Mouse (Mus musculus) hindlimb bud, embryonic 11.5 days (tissue): ENCODE results near the gene Ankmy1.

Experiments used
- DNase-seq: peaks from one replicate; pipeline ENCODE4 v3.0.0-alpha.2; 2012; ENCODE audit warnings: low read depth, low spot score; ENCODE audit errors: extremely low spot score

The Ankmy1 gene

GRCm38 (mm10) chr1:92831188-92832001 is 71.3 kb downstream of the Ankmy1 start, which contains the start of gene Gpc1:
Gene Gpc1 (plus strand): TSS chr1:92831645.
- DNase-seq = no peak

GRCm38 (mm10) chr1:92830626-92831187 is 72.0 kb downstream of the Ankmy1 start:
- no peak for DNase-seq

DNA sequence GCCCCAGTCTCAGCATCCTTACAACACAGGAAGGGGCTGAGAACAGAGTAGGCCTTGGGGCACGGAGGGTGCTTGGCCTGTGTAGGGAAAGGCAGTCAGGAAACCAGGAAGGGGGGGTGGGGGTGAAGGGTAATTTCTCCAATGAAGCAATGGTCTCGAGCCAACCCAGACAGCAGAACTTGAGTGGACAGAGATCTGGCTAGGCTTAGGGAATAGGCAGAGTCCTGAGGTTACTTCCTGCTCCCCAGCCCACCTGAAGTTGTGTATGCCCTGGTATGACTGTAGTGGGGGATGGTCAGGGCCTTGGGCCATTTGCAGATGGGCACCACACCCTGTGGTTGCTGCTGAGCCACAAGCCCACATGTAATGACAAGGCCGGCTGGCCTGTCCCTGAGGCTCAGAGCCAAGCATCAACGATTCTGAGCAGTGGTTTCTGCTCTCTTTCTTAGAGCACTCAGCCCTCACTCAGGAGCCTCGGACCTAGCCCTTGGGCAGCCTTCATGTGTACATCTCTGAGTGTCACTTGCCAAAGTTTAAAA is 86.9 kb downstream of the Ankmy1 start:
- no peak for DNase-seq

DNA sequence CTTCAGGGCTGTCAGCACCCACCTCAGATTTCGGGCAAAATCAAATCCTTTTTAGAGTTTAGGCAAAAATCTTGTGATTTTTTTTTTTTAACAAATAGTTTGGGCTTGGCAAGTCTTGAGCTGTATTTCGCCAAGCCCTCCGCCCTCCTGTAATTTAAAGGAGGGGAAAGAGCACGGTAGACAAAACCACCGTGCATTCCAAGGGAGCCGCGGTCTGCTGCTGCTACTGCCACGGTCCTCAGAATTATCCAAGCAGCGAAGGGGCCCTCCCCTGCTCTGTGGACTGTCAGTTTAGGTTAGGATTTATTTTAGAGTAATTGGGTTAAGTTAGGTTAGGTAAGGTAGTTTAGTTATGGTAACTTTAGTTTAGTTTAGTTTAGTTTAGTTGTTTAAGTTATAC is 87.6 kb downstream of the Ankmy1 start:
- DNase-seq = no peak

DNA sequence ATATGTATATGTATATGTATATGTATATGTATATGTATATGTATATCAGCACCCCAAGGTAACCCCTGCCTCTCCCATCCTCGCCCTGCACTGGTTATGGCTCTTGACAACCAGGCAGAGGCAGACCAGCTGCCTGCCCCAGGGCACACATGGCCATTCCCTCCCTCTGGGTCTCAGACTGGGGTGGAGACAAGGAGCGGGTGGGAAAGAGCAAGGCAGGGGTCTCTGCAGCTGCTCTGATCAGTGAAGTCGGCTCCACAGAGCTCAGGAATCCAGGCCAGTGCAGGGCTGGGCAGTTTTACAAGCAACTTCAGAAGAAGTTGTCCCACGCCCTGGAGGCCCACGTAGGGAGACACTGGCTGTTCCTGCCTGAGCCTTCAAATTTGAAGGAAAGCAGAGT is 88.4 kb downstream of the Ankmy1 start:
- DNase-seq = no peak
